Mouse (Mus musculus): ENCODE results near the gene Ppm1n.
"Not testable (repeated sequence)": the region's sequence is repeated elsewhere in the genome, so short reads cannot be mapped to it uniquely, and the experiment has no call there.

Gene Ppm1n

DNA sequence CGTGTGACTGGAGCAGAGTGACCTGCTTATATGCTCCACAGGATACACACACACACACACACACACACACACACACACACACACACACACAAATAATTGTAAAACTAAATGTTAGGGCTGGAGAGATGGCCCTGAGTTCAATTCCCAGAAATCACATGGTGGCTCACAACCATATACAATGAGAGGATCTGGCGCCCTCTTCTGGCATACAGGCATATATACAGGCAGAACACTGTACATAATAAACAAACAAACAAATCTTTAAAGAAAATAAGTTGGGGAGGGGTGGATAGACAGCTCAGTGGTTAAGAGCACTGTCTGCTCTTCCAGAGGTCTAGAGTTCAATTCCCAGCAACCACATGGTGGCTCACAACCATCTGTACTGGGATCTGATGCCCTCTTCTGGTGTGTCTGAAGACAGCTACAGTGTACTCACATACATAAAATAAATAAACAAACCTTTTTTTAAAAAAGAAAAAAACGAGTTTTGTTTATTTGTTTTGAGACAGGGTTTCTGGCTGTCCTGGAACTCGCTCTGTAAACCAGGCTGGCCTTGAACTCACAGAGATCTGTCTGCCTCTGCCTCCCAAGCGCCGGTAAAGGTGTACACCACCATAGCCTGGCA lies 1.9 kb upstream of the Ppm1n start:
- not testable (repeated sequence) for DNase-seq

DNA sequence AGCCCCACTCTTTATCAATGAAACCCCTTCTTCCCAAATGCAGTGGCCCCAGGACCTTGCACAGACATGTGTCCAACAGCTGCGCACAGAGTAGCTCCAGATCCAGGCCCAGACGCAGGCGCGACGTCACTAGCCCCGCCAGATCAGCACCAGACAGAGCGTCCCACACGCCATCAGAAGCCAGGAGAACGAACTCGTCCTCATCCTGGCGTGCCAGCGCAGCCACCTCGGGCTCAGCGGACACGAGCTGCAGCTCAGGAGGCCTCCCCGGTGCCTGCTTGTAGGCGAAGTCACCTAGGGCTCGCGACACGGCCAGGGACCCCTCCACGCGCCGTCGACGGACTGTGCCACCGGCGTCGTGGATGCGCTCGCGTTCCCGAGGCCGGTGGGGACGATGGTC lies 812 bp downstream of the Ppm1n start:
- no peak for DNase-seq

DNA sequence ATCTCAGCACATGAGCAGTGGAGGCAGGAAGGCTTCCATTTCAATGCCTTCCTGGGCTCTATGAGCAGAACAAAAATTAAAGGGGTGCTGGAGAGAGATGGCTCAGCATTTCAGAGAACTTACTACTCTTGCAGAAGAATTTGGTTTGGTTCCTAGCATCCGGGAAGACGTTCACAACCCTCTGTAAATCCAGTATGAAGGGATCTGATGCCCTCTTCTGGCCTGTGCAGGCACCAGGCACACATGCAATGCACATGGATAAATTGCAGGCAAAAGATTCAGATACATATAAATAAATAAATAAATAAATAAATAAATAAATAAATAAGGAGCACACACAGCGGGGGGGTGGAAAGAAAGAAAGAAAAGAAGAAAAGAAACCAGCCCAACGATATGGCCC lies 3.6 kb downstream of the Ppm1n start:
- no peak for DNase-seq

DNA sequence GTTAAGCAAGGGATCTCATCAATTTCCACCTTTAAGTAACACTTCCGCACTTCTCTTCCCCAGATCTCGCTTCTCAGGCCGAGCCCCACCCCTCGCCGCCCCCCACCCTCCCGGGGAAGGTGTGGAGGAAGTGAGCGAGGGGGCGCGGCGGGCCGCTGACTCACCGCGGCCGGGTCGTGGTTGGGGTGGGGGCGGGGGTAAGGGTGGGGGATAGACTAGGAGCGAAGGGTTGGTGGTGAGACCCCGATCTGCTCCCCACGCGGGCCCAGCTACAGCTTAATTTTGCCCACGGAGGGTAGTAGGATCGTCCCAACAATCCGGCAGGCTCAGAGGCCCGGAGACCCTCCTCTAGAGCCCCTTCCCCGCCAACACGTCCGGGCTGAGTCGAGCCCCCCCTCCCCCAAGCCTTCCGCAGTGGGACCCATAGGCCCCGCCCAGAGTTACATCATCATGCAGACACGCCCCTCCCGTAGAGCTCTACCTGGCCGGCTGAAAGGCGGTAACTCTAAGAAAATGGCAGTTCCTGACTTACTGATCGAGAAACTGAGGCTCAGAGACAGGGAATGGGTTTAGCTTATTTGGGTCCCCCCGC lies 7.6 kb downstream of the Ppm1n start:
- DNase-seq = peak; percentile 75 to 83

DNA sequence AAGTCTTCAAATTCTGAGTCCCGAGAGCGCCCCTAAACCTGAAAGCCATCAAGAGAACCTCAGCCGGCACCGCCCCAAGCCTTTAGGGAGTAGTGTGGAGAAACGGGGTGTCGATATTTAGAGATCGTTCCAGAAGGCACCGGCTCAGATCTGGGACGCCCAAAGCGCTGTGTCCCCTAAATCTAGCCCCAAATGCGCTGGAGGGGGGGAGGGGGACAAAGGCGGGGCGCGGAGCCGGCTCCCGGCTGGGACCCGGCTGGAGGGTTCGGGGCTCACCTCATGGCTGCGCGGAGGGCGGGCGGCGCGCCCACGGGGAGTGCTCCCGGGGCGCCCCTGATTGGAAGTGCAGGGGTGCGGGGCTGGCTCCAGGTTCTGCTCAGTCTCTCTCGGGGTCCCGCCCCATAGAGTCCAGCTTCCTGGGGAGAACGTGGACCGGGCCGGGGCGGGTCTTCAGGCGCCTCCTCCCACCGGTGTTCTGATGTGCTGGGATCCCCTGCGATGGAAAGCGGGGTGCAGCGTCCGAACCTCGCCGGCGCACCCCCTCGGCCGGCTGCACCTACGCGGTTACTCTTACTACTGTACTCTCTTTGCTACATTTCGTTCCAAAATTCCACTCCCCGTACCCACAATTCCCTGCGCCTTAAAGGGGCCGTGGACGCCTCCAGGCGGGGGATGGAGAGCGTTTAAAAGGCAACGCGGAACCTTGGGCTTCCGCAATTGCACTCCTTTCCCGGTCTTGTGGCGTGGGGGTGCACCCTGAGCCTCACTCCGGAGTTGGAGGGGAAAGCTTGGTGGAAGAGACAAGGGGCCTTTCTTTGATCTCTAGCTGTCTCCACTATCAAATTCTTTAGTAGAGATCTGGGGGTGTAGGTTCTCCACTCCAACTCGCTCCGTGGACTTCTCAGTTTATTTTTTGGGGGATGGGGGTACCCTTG lies 8.4 kb downstream of the Ppm1n start, which contains the start of gene Vasp:
Vasp (minus strand) TSS at position 580 of the 935 bp plus-strand sequence.
- DNase-seq = peak; percentile 72 to 84

DNA sequence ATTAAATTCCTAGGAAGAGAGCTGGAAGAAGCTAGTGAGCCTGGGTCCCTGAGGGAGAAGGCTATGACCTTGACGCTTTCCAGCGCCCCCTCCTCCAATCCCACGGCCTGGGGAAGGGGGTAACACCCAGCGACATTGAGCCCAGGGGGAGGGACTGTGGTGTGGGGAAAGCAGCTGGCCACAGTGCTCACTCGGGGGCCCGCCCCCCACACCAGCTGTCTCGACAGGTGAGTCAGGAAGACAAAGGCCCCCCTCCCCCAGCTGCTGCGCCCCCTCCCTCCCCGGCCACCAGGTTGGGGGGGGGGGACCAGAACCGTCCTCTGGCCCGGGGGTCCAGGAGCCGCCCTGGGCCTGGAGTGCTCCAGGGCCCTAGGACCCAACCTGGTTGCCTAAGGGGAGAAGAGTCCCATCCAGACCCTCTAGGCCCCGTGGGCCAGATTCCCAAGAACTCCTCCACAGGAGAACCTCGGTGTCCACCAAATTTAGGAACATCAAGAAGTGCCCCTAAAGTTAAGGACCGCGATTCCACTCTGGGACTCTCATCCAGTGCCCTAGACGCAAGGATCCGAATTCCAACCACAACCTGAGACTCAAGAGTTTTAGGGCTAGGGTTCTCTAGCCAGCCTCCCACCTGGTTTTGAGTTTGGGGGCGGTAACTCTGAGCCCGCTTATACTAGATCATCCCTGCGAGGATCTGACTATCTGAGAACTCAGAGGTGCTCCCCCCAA lies 9.2 kb downstream of the Ppm1n start:
- DNase-seq = peak; percentile 41 to 54

DNA sequence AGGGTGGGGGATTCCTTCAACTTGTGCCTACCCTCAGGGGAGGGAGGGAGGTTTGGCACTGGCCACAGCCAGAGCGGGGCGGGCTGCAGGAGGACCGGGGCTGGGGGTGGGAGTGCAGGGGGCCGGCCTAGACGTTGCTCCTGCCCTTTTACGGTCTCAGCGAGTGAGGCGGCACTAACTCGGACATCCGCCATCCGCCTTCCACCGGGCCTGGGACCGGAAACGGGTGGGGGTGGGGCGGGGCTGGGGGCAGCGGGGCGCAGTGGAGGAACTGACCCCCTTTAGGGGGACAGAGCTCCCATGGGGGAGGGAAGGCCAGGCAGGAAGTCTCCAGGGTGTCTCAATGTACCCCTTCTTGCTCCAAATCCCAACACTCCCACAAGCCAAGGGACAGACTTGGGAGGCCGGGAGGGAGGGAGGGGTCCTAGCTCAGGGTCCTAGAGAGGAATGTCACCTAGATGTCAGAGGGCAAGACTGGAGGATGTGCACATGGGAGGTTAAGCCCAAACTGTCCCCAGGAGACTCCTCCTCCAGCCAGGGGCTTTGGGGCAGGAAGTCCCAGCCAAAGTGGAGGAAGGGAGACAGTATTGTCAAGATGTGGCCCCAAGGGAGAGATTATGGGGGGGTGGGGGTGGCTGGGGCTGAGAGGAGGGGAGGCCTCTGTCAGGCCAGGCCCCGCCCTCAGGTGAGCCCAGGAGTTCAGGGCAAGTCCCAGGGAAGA lies 10.0 kb downstream of the Ppm1n start:
- DNase-seq = peak in 1 of 2 experiments; percentile 35

DNA sequence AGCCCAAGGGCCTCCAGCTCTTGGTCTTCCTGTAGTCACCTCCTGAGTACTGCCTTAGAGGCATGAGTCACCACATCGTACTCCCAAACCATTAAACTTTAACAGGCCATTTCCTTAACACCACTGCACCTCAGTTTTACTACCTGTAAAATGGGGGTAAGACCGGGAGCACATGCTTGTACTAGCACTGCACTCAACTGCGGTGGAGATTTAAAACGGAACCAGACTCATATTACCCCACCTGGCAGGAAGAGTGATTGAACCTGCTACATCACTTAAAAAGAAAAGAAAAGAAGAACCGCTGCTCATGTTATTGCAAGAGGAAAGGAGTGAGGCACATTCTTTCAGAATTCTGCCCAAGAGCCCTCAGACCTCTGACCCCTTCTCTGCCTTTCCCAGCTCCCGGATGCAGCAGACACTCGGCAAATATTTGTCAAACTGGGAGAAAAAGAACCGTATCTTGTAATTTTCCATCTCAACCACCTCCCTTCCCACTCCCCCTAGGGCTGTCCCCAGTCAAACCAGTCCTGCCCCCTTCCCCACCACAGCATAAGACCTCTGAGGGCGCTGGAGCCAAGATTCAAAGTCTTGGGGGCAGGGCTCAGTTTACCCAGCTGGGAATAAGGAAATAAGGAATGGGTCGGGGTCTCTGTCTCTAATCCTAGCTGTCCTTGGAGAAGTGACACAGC lies 10.7 kb downstream of the Ppm1n start:
- no peak for DNase-seq

DNA sequence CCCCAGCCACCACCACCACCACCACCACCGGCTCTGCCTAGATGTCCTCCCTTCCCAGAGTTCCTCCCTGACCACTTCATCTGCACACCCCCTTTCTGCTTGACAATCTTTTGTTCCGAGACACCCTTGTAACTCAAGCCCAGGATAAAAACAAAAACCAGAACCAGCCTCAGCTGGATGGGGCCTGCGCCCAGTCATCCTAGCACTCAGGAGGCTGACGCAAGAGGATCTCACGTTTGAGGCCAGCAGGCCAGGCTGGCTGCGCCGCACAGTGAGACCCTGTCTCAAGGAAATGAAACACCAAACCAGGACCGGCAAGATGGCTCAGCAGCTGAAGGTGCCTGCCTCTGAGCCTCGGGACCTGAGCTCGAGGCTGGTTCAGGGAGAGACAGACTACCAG lies 12.8 kb downstream of the Ppm1n start:
- no peak for DNase-seq

DNA sequence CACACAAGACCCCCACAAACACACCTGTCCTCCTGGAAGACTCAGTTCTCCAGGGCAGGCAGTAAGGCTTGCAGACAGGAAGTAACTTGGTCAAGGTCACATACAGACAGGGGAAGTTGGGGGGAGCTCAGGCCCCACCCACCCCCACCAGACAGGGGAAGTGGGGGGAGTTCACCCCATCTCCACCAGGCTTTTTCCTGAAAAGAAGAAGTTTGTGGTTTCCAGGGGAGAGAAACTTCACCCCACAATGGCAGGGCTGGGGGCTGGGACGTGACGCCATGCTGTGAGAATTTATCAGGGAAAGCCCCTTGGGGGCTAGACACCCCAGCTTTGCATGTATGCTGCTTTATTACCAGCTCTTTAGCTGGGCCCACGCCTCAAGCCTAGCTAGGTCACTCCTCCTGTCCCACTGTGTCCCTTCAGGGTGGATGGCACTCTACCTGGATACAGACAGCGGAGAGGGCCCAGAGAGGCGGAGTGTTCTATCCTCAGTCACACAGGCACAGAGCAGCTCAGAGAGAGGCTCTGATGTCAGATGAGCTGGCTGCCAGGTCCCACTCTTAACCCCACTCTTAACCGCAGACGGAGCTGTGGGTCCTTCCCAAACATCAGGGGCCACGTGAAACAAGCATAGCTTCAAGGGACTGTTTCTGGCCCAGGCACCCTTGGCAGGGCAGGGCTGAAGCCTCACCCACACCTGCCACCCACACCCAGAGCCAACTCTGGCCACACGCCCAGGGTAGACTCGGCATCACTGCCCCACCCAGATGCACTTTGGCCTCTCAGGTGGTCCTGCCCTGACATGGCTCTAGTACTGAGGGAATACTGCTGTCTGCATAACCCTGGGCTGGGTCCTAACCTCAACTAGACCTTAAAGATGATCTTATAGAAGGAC lies 13.7 kb downstream of the Ppm1n start:
- peak; percentile 46 to 63 for DNase-seq

DNA sequence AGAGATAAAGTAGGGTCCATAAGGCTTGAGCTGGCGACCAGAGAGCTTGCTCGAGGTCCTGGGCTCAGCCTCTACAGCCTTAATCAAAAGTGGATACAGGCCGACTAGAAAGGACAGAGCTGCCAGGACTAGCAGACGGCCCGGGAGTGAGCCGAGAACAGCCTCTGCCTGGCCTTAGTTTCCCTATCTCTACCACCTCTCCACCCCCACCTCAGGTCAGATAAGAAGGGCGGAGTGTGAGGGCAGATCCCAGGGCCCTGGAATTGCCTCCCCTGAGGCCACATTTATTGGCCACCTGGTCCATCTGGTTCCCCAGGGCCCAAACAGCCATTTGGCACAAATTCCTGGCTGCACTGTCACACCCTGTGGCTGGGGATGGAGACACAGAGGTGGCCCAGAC lies 14.7 kb downstream of the Ppm1n start:
- no peak for DNase-seq

DNA sequence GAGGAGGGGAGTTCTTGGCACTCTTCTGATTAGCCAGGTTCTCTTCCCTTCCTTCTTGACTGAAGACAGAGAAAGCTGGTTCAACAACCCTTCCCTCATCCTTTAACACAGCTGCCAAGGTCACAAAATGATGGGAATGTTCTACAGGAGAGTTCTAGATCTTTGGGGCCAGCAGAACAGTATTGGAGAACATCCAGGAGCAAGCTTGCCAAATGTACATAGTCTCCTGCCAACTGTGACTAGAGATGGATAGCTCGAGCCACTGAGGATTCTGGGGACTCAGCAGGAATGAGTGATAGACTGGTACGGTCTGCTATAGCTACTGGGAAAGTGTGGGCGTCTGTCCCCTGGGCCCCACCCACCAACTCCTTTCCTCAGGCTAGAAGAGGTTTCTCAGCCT lies 21.5 kb downstream of the Ppm1n start:
- DNase-seq = no peak

DNA sequence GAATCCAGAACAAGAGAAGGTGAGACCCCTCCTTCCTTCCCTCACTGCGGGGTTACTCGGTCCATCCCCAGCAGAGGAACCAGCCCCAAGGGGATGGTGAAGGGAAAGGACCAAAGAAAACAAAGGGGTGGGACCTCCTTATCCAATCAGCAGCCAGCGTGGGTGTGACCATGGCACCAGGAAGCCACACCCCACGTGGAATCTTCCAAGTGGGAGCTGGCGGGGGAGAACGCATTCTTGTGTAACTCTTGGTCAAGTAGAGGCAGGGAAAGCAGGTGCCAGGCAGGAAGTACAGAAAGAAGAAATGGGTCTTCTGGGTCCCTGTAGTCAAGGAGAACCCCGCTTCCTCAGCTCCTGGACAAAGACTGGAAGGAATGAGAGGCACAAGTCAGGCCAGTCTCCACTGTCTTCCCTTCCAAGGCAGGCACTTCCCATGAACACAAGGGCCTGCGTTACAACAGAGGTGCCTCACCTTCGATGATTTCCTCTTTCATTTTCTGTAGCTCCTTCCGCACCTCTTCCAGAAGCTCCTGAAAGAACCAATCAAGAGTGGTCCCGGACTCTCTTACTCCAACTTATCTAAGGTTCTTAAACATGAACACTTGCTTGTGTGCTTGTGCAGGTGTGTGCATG lies 22.4 kb downstream of the Ppm1n start:
- DNase-seq = peak in 1 of 2 experiments; percentile 33

DNA sequence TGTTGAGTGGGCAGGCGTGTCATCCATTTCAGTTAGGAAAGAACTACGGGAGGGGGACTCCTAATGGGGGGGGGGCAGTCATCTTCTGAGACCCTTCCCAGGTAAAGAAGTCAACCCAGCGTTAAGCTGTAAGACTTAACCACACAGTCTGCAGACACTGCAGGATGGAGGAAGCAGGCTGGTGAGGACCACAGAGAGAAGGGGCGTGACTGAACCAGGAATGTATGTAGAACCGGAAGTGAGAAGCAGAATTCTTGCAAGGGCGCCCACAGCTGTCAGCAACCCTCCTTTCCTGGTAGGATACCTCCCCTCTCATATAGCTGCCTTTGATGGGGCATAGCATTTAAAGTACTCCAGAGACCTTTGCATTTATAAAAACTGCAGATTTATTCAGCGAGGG lies 23.3 kb downstream of the Ppm1n start:
- peak in 1 of 2 experiments; percentile 33 for DNase-seq

DNA sequence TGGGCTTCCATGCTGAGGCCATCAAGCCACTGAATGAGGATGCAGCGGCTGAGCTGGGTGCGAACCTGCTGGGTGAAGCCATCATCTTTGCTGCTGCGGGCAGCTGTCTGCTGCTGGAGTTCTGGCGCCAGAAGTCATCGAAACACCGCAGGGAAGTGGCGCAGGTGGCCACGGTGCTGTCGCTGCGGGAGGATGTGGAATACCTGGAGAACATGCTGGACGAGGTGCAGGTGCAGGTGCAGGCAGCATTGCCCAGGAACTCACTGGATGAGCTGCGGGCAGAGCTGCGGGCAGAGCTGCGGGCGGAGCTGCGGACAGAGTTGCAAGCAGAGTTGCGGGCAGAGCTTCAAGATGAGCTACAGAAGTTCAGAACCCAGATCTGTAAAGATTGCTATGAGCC lies 24.5 kb downstream of the Ppm1n start:
- DNase-seq = no peak

DNA sequence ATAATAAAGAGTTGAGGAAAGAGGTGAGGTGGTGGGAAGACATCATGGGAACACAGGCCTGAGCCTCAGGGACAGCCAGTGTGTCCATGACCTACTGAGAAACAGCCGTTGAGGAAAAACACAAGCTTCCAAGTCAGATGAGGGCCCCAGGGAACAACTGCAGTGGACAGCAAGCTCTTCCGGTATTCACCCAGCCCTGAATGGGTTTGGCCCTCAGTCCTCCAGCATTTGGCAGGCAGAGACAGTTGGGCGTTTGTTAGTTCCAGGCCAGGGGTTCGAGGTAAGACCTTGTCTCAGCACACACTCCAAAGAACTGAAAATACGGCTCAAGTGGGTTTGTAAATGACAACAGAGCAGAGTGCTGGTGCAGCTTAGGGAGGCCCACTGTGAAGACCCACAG lies 26.4 kb downstream of the Ppm1n start:
- DNase-seq = no peak

DNA sequence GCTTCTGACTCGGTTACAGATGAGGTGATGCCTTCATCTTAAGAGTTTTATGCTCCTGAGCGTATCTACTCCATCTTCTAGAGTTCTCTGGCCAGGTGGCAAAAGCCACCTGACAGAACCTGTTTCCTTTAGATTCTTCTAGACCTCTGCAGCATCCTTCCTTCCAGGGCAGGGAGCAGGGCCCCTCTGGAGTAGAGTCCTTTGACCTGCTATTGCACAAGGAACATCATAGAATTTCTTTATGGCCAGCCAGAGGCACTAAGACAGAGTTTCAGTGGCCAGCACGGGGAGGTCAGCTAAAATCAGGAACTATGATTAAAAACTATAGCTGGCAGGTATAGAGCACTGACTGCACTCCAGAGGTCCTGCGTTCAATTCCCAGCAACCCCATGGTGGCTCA lies 27.8 kb downstream of the Ppm1n start:
- no peak for DNase-seq

DNA sequence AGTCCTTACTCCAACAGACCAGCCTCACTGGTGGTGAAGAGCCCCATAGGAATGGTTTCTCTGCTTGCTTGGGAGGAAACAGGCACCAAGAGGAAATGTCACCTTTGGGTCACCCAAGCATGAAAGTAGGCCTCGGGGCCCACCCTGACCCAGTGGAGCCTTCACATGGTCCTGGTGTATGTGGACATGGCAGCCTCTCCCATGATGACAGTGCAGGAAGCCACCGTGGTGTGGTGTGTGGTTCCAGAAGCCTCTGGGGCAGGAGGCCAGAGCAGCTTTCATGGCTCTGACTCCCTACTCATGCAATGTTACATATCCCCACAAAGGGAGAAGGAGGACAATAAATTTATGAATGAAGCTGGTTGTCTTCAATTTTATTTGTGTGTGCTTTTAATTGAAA lies 32.4 kb downstream of the Ppm1n start:
- no peak for DNase-seq

DNA sequence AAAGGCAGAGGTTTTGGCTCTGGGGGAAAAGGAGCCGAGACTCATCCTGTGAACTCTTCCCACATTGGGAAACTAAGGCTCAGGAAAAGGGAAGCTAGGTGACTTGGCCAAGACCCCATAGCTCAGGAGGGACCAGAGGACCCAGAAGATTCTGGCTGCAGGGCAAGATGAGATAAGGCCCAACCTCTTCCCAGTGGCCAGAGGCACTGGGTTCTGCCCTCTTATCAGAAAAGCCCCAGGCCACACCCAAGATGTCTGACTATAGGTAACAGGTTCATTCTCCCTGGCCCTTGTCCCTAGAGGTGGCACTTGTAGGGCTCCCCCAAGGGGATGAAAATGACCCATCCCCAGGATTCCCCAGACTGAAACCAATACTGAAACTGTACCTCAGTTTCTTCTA lies 33.0 kb downstream of the Ppm1n start:
- DNase-seq = no peak

DNA sequence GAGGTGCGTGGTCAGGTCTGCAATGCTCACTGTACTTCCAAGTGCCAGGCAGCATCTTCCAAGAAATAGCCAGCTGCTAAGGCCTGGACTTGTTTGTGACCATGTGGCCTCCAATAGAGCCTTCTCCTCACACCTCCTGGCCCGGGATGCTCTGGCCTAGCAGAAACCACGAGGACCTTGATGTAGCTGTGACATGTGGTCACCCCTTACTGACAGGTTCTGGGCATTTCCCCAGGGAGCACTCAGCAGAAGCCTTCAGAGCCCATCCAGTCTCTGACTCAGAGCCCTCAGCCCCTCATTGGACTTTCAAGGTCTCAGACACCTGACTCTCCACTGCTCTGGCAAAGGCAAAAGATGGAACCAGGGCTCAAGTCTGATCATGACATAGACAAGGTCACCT lies 34.8 kb downstream of the Ppm1n start:
- no peak for DNase-seq

Measured in thymus, adult 18-20 months (tissue).